Mouse (Mus musculus) cerebellum, adult 2 months (tissue): ENCODE measurements at regions not wholly inside any gene's neighbourhood (a gene's known extent, or its start where the extent isn't known, plus 50 kb on each side); places are given as distances from the start of the nearest gene placed in this dataset.

Experiments used
- DNase-seq, 2 experiments: peaks; one replicate each; pipeline ENCODE4 v3.0.0; 2021
- H3K27ac ChIP-seq: fragments of 200-500 bp; 2 replicates; pipeline ENCODE4 v1.5.1; 2012; ENCODE audit warnings: low read length, control low read depth, inconsistent platforms; ENCODE audit not compliant: insufficient read depth
- H3K27me3 ChIP-seq: fragments of 200-500 bp; 2 replicates; pipeline ENCODE4 v1.6.1; 2012; ENCODE audit warnings: inconsistent platforms, mild to moderate bottlenecking, low read length, moderate library complexity; ENCODE audit not compliant: control insufficient read depth, insufficient read depth
- H3K4me1 ChIP-seq: fragments of 200-500 bp; 2 replicates; pipeline ENCODE4 v1.6.1; 2011; ENCODE audit warnings: low read length; ENCODE audit not compliant: control insufficient read depth, insufficient read depth
- H3K4me3 ChIP-seq: fragments of 200-500 bp; replicated peaks from 2 replicates; pipeline ENCODE3; 2011; ENCODE audit warnings: mild to moderate bottlenecking, low read depth, low read length, control low read depth; ENCODE audit not compliant: insufficient read depth
- CTCF ChIP-seq: fragments of 200-500 bp; IDR thresholded peaks from 2 replicates; pipeline ENCODE4 v1.5.1; 2011; ENCODE audit warnings: low read depth, mild to moderate bottlenecking, control low read depth, low read length, moderate library complexity, borderline replicate concordance; ENCODE audit not compliant: insufficient read depth
- POLR2A ChIP-seq: fragments of 200-500 bp; IDR thresholded peaks from 2 replicates; pipeline ENCODE4 v1.6.1; 2011; ENCODE audit warnings: low read length, control low read depth, borderline replicate concordance; ENCODE audit not compliant: insufficient read depth
- WGBS: fragments of 180-500 bp; shearing (Covaris S2); methylation state at CpG from one replicate; pipeline ENCODE4 v1.1.7; 2018; 5-methylcytosine and 5-hydroxymethylcytosine counted together

DNA sequence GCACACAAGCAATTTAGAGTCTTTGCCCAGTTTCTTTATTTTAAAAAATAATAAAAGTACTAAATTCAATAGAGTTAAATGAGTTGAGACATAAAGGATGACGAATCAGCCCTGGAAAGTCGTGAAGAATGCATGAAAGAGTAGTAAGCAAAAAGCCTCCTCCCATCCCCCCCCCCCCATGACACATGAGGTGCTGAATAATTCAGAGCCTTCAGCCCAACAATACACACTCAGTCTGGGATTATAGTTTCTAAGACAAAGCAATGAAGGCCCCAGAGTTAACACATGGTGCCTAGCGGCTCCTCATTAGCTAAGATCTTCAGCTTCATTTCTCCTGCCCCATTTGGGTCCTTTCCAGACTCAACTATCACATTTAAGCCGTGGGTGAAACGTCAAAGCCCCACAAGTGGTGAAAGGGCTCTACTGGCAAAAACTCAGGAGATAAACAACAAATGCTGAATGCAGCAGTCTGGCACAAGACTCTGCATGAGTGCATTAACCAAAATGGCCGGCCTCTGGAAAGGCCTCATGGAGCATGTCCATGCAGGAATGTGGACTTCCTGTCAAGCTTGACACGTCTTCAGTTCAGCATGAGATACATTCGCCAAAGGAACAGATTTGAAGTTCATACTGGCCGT, 560.9 kb upstream of the Gm26657 start:
- TF ChIP-seq CTCF (no peak), POLR2A (no peak)
- Histone ChIP-seq H3K4me1 (no peaks in the 10 kb centered on the region), H3K27ac (no peak overlapping the region), H3K4me3 (no peak overlapping the region), H3K27me3 (no peaks in the 10 kb centered on the region)
- DNase-seq: no peak
- WGBS: 48% methylated on average over 9 of the region's 9 CpGs

DNA sequence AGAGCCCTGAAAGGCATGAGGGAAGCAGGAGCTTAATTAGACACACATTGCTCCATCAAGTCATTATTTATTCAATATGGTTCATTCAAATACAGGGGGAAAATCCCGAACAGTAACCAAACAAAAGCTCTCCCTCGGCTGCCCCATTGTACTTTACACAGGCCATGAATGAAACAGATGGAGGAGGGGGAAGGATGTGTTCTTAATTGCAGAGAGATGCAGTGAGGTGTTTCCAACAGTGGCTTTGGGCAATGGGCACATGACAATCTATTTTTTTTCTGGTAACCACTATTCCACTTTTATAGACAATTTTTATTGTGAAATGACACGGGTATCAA, 578.6 kb upstream of the Gm26657 start:
- H3K27ac ChIP-seq: no peak overlapping the region
- no peaks in the 10 kb centered on the region for H3K4me1 ChIP-seq
- no peak overlapping the region for H3K4me3 ChIP-seq
- TF ChIP-seq CTCF (no peak), POLR2A (no peak)
- WGBS: 69% methylated on average over 3 of the region's 3 CpGs
- no peaks in the 10 kb centered on the region for H3K27me3 ChIP-seq
- no peak for DNase-seq

DNA sequence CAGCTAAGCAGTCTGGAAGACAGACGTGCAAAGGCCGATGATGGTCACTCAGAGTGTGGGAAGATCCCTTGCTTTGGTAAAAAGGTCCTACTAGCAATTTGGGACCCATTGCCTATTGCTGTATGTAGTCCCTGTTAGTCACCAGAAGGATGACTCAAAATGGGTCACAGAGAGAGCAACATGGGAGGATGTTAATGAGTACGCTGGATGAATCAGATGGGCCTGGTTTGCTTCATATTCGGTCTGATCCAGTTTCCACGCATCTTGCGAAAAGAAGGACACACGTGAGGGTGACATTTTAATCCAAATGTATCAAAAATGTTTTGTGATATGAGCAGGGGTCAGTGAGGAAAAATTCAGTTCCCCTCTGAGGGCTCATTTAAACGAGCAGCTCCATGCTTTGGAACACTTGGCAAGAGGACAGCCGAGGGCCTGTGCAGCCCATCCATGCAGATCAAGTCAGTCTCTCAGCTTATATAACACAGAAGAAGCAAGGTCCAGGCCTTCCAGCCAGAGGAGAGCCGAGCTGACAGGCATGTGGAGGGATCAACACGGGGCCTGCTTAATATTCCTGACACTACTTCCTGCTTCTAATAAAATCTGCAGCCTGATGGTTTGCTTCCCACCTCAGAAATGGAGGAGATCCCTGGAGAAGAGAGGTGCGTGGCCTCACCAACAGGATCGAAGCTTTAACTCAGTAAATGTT, 579.2 kb upstream of the Gm26657 start:
- H3K4me3 ChIP-seq: no peak overlapping the region
- H3K27me3 ChIP-seq: no peaks in the 10 kb centered on the region
- H3K27ac ChIP-seq: no peak overlapping the region
- no peak for TF ChIP-seq POLR2A
- no peak for TF ChIP-seq CTCF
- no peak for DNase-seq
- no peaks in the 10 kb centered on the region for H3K4me1 ChIP-seq
- WGBS: 63% methylated on average over 13 of the region's 13 CpGs

DNA sequence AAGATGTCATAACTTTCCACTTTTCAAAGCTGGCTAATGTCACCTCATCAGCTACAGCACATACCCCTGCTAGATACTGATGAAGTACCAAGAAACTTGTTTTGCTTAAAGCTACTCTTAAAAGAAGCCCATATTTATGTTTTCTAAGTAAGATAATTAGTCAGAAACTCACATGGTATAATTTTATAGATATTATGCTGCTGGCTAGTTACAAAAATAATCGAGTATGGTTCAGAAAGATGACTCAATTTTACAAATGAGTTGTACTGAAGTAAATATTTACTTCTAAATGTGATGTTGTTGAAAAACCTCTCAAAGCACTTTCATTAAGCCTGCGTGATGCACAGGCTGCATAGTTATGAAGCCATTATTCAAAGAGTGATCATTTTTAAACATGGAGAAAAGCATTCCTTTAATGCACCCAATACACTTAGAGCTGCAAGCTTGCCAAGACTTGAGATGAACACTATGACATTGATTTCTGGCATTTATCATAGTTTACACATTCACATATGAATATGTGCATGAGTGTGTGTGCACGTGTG, 582.3 kb upstream of the Gm26657 start:
- H3K27me3 ChIP-seq: no peaks in the 10 kb centered on the region
- no peak for TF ChIP-seq CTCF
- TF ChIP-seq POLR2A: no peak
- WGBS: 87% methylated on average over 3 of the region's 3 CpGs
- DNase-seq: no peak
- H3K27ac ChIP-seq: no peak overlapping the region
- no peaks in the 10 kb centered on the region for H3K4me1 ChIP-seq
- no peak overlapping the region for H3K4me3 ChIP-seq

DNA sequence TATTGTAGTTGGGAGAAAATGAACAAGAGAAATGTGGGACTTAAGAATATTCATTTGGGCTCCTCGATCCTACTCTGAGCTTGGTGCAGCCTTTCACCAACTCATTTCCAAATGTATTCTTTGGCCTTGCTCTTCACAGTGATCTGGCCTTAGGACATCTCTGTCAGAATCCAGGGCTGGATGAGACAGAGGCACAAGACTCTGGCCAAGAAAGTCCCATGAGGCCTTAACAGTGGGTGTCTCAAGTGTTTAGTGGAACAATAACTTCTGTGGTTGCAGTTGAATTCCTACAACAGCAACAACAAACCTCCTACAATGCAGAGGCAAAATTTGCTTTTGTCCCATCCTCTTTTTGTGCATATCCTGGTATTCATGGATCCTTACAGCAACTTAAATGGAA, 589.2 kb upstream of the Gm26657 start:
- WGBS: 88% methylated on average over 1 of the region's 1 CpGs
- H3K4me1 ChIP-seq: no peaks in the 10 kb centered on the region
- H3K4me3 ChIP-seq: no peak overlapping the region
- H3K27me3 ChIP-seq: no peaks in the 10 kb centered on the region
- no peak for DNase-seq
- no peak overlapping the region for H3K27ac ChIP-seq
- TF ChIP-seq CTCF: no peak
- TF ChIP-seq POLR2A: no peak

DNA sequence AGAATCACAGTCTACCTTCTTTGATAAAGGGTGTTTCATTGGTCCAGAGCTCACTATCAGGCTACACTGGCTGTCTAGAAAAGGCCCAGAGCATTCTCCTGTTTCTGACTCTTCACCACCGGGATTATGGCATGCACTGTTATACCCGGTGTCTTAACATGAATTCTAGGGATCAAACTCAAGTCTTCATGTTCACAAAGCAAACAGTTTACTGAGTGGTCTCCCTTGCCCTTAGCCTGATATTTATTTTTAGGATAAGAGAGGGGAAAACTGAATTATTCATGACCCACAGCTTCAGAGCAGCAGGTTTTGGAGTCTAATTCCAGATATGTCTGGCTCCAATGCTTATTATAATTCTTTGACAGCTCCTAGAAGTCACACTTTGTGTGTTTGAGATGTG, 596.0 kb upstream of the Gm26657 start:
- no peak for DNase-seq
- no peak for TF ChIP-seq POLR2A
- H3K27ac ChIP-seq: no peak overlapping the region
- 84% methylated on average over 2 of the region's 2 CpGs for WGBS
- H3K4me1 ChIP-seq: no peaks in the 10 kb centered on the region
- no peaks in the 10 kb centered on the region for H3K27me3 ChIP-seq
- H3K4me3 ChIP-seq: no peak overlapping the region

DNA sequence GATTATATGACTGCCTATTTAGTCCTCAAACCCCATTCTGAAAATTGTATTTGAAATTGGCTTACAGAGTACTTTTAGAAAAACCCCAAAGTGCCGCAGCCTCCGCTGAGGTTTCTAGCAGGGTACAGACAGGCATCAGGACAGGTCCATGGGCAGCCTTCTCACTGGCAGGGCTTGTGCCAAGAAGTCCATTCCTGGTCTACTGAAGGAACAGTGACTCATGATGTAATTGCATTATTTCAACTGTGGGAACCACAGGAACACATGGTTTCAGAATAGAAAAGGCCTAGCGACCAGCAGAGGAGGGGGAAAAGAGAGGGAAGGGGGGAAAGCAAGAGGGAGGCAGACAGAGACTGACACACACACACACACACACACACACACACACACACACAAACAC, 603.0 kb upstream of the Gm26657 start:
- Histone ChIP-seq H3K27me3 (no peaks in the 10 kb centered on the region), H3K4me1 (0 out of 2 replicates have a peak, but pooled peaks cover 2% of the 10 kb centered on the region), H3K27ac (no peak overlapping the region), H3K4me3 (no peak overlapping the region)
- no peak for TF ChIP-seq CTCF
- TF ChIP-seq POLR2A: no peak
- no peak for DNase-seq
- 51% methylated on average over 3 of the region's 3 CpGs for WGBS

DNA sequence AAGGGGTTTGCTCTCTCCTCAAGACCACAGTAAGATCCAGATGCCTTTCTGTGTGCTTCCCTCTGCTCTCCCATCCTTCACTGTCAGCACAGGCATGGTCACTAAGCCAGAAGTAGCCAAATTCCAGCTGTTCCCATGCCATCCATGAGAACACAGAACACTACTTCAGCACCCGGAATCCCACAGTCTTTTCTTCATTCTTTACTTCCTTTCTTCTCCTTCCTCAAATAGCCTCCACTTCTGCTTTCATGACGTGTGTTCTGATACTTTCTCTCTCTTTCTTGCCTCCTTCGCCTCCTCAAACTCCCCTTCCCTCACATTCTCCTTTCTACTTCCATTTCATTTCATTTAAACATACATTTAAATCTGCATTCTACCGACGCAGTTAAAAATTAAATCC, 602.1 kb upstream of the Klf4 start:
- no peak overlapping the region for H3K4me3 ChIP-seq
- H3K4me1 ChIP-seq: 0 out of 2 replicates have a peak, but pooled peaks cover 2% of the 10 kb centered on the region
- no peak for DNase-seq
- 92% methylated on average over 5 of the region's 5 CpGs for WGBS
- no peak overlapping the region for H3K27ac ChIP-seq
- TF ChIP-seq CTCF (no peak), POLR2A (no peak)
- H3K27me3 ChIP-seq: no peaks in the 10 kb centered on the region
